Mouse (Mus musculus): ENCODE measurements around the gene Supt3.

GRCm38 (mm10) chr17:44780353-44780752 is 3.4 kb downstream of the Supt3 start:
- TF ChIP-seq CTCF (IDR thresholded peaks at IDR 0.05; ENCODE audit: insufficient read depth, low read depth, low read length) = no peak
- TF ChIP-seq POLR2A (IDR thresholded peaks at IDR 0.05; ENCODE audit: insufficient read depth, low read depth, low read length) = no peak
